Mouse (Mus musculus): ENCODE data around the gene Nup214.

DNA sequence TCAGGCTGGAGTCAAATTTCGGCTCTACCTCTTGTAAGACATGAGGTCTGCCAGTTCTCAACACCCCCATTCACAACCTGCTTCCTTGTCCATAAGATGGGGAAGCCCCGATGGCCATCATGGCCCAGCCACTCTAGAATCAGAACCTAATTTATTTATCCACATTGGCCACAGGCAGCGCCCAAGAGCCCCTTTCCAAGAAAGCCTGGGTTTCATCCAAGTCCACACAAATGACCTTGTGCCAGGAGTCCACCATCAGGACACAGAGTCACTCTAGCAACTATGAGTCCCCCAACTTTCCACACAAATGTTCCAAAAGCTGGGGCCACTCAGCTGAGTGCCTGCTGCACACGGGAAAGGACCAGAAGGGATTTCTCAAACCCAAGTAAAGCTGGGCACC is 91.8 kb downstream of the Nup214 start:
- TF ChIP-seq ZC3H11A (IDR thresholded peaks at IDR 0.05; ENCODE audit: borderline replicate concordance, low read depth, low read length) (no peak), ZNF384 (IDR thresholded peaks at IDR 0.05; ENCODE audit: low read depth, low read length) (no peak), HCFC1 (IDR thresholded peaks at IDR 0.05; ENCODE audit: borderline replicate concordance, insufficient read depth, low read length) (no peak), MAFK (IDR thresholded peaks at IDR 0.05; ENCODE audit: insufficient read depth, low read depth, low read length) (no peak)

Measured in ES-E14 (cell line).